Mouse (Mus musculus) liver, adult 2 months (tissue): ENCODE data around the gene Castor1.

Experiments used
- CTCF ChIP-seq: fragments of 200-500 bp; IDR thresholded peaks from 2 replicates; pipeline ENCODE4 v1.5.1; 2011; ENCODE audit warnings: low read depth, low read length, control low read depth
- POLR2A ChIP-seq: fragments of 200-500 bp; IDR thresholded peaks from 2 replicates; pipeline ENCODE4 v1.6.1; 2011; ENCODE audit warnings: low read length, control low read depth; ENCODE audit not compliant: insufficient read depth; ENCODE audit errors: extremely low read depth

DNA sequence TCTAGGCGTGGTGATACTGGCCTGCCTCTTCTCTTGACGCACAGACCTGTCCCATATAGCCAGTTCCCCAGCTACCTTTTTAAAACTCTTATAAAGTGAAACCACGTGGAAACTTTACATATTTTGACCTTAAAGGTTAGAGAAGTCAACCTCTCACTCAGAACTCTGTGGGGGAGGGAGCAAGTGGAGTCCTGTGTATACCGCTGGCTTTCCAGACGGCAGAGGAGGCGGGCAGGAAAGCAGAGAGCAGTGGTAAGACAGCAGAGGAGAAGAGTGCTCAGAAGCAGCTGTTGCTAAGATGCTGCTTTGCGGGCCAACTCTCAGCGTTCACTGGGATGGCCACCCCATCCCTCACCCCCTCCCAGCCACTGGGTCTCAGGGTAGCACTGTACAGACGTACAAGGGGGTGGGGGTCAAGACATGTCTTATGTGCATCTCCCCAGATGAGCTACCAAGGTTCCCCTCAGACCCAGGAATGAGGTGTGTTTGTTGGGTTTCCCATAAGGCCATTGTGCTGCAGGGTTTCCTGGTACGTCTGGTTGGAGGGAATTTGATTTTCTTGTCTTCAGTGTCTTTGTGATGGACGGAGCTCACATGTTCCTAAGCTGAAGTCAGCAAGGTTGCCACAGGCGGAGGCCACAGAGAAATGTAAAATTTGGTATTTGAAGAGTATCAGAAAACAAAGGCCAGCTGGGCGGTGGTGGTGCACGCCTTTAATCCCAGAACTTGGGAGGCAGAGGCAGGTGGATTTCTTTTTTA is 29.4 kb downstream of the Castor1 start:
- TF ChIP-seq CTCF, result no peak
- no peak for TF ChIP-seq POLR2A
